Comparison of ENCODE assay signal across 16 mouse cellular contexts in genomic region chr2:108825981-108826380, GRCm38 (mm10).
DNase-seq lines count a peak whose midpoint lies in the region; ATAC-seq lines count a peak whose summit lies in the region.
"Had no signal": no experiment of that assay in that cellular context is flagged by ENCODE, and none has a peak within 500 bp of the region (broad histone marks: within the 10 kb centered on the region; RNA-seq: fewer than 3 reads in every experiment).

No protein-coding gene starts in this region.

- DNase-seq in frontal cortex, postnatal 25 days (ENCODE audit: low spot score in 2 of 2) = no peak
- peak; percentile 48 to 55 for DNase-seq in right cerebral cortex, adult 2 months (ENCODE audit: low spot score in 2 of 2)
- DNase-seq in right cerebral cortex, postnatal 14 days = no peak
- DNase-seq in left cerebral cortex, adult 9 months (ENCODE audit: low spot score in 2 of 2) = peak; percentile 44 to 48
- DNase-seq in lung, postnatal 10 days = no peak
- no peak for DNase-seq in embryo, embryonic 11 days
- no peak for DNase-seq in thymus, postnatal 10 days (ENCODE audit: low spot score in 2 of 2)
- DNase-seq: adrenal gland, postnatal 10 days; cerebellum, adult 11-12 months; cerebellum, postnatal 25 days; heart, postnatal 4 days; kidney, adult 18-20 months; kidney, postnatal 10 days; lung, adult 2 months had no signal

- ATAC-seq in frontal cortex, adult (ENCODE audit: low TSS enrichment) = peak; percentile 92
- ATAC-seq: forebrain, embryonic 16.5 days had no signal

Comparison
In these comparisons a context has a peak if more than half of its experiments do, and no peak if none do; other contexts are left out.
1. DNase-seq: peak in right cerebral cortex, adult 2 months (2 of 2) and left cerebral cortex, adult 9 months (2 of 2); none in frontal cortex, postnatal 25 days (0 of 2), right cerebral cortex, postnatal 14 days (single experiment), lung, postnatal 10 days (single experiment), embryo, embryonic 11 days (single experiment) and thymus, postnatal 10 days (0 of 2).